Mouse (Mus musculus) midbrain, postnatal 0 days (tissue): ENCODE measurements around the gene Slc16a13. TPM values are rescaled to one million over a fixed set of nuclear protein-coding genes. Genes with fewer than 3 reads are reported as not detected.
A peak's percentile ranks its signal among the peaks of the same experiment; 100 is the strongest.

Experiments used
- ATAC-seq: fragments of 200-750 bp; cut with Nextera tagmentation; 2 replicates; pipeline ENCODE4 v1.8.0; 2017; ENCODE audit warnings: moderate number of reproducible peaks, mild to moderate bottlenecking, moderate TSS enrichment, moderate library complexity; ENCODE audit not compliant: low FRiP score
- DNase-seq: peaks from one replicate; pipeline ENCODE4 v3.0.0-alpha.2; 2015; ENCODE audit warnings: low spot score
- H3K27ac ChIP-seq: fragments of 300-500 bp; sonication (generic); 2 replicates; pipeline ENCODE4 v1.5.1; 2014; ENCODE audit warnings: low read depth, mild to moderate bottlenecking, low read length, mixed read lengths
- H3K27me3 ChIP-seq: fragments of 300-500 bp; sonication (generic); 2 replicates; pipeline ENCODE4 v1.6.1; 2014; ENCODE audit warnings: low read length, control low read depth, mixed read lengths; ENCODE audit not compliant: insufficient read depth
- H3K36me3 ChIP-seq: fragments of 300-500 bp; sonication (generic); 2 replicates; pipeline ENCODE4 v1.6.1; 2014; ENCODE audit warnings: low read length, control low read depth, mixed read lengths; ENCODE audit not compliant: insufficient read depth
- H3K4me1 ChIP-seq: fragments of 300-500 bp; sonication (generic); 2 replicates; pipeline ENCODE4 v1.6.1; 2014; ENCODE audit warnings: mild to moderate bottlenecking, control low read depth, antibody characterized with exemption, low read length, mixed read lengths; ENCODE audit not compliant: insufficient read depth
- H3K4me2 ChIP-seq: fragments of 300-500 bp; sonication (generic); 2 replicates; pipeline ENCODE4 v1.6.1; 2014; ENCODE audit warnings: low read depth, mild to moderate bottlenecking, low read length, mixed read lengths; ENCODE audit not compliant: poor library complexity, severe bottlenecking
- H3K4me3 ChIP-seq: fragments of 300-500 bp; sonication (generic); 2 replicates; pipeline ENCODE4 v1.5.1; 2014; ENCODE audit warnings: low read depth, mild to moderate bottlenecking, low read length, moderate library complexity
- H3K9ac ChIP-seq: fragments of 300-500 bp; sonication (generic); replicated peaks from 2 replicates; pipeline ENCODE4 v1.6.1; 2014; ENCODE audit warnings: mild to moderate bottlenecking, low read length, moderate library complexity, mixed read lengths; ENCODE audit not compliant: poor library complexity, severe bottlenecking
- H3K9me3 ChIP-seq: fragments of 300-500 bp; sonication (generic); 2 replicates; pipeline ENCODE4 v1.6.1; 2016; ENCODE audit warnings: low read length, control low read depth
- CTCF ChIP-seq: IDR thresholded peaks from 2 replicates; pipeline ENCODE4 v1.5.1; 2016; ENCODE audit warnings: antibody characterized with exemption, mild to moderate bottlenecking
- WGBS: fragments of 180-500 bp; shearing (Covaris S2); extraction: QIAGEN DNeasy Blood & Tissue Kit; methylation state at CpG from one replicate; pipeline ENCODE4 v1.1.7; 2014; 5-methylcytosine and 5-hydroxymethylcytosine counted together
- polyA plus RNA-seq: library from polyadenylated mRNA; unstranded; fragments of >200 nt; fragmentation: Nextera tagmentation; extraction: Ambion mirVana; gene quantifications from 2 replicates; pipeline ENCODE4 v1.2.1, GENCODE M21; 2015
- total RNA-seq: library from RNA; depleted of rRNA; stranded (reverse); fragments of >200 nt; gene quantifications from 2 replicates; pipeline ENCODE4 v1.2.3, GENCODE M21; 2014

Slc16a13 gene
- total and polyA plus RNA-seq, 2 experiments from 2014 or later, result 9.9 to 26.1 TPM

DNA sequence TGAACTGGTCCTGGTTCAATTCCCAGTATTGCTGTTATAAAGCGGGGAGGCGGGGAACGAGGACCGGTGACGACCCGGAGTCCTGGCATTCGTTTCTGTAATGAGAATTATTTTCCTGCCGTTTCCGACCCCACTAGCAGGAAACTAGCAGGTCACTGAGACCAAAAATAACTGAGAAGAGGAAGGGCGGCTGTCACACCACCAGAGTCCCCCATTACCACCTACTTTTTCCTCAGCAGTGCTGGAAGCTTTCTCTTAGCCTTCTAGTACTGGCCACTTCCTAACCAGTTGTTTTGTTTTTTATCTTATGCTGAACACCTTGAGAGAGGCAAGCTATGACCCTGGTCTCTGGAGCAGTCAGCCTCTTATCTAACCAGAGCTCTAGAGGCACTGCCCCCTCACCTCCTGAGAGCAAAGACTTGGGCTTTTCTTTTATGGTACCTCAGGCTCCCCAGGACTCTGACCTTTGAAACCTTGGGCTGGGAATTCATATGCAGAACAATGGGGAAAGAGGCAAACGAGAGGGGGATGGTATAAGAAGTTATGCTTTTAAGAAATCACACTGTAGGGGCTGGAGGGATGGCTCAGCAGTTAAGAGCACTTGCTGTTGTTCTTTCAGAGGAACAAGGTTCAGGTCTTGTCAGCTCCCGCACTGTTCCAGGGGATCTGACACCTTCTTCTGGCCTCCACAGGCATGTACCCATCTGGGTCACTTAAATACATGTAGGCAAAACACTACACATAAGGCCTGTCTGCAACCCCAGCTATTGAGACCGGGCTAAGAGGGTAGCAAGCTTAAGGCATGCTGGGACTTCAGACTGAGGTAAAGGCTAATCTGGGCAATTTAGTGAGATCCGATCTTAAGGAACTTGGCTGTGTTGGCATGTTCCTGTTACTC is 988 bp upstream of the Slc16a13 start:
- DNase-seq (no peak), ATAC-seq (no peak)
- TF ChIP-seq CTCF, result no peak
- Histone ChIP-seq H3K4me3 (peak overlapping the region; percentile 53), H3K4me1 (peaks cover 13% of the 10 kb centered on the region; the same call in 1 of the 2 replicates), H3K36me3 (0 out of 2 replicates have a peak, but pooled peaks cover 8% of the 10 kb centered on the region), H3K9me3 (no peaks in the 10 kb centered on the region), H3K9ac (peak overlapping the region; percentile 64), H3K4me2 (peak overlapping the region; percentile 90), H3K27me3 (no peaks in the 10 kb centered on the region), H3K27ac (peak overlapping the region; percentile 87)
- WGBS, result 9% methylated on average over 14 of the region's 14 CpGs

DNA sequence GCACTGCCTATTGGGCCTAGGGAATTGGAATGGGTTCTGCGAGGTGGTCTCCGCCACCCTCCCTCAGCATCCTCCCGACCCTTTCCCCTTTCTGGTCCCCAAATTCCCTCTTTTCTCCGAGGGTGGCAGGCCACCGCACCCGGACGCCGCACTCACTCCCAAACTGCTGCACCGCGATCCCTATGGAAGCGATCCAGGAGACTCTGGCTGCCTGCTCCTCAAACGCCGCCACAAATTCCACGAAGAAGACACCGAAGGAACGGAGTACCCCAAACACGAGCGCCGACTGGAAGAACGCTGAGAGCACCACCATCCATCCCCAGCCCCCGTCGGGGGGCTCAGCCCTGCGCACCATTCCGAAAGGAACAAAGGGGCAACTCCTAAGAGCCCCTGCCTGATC is 541 bp downstream of the Slc16a13 start:
- ATAC-seq, result no peak
- TF ChIP-seq CTCF, result no peak; the same call in 1 of the 2 replicates
- Histone ChIP-seq H3K27me3 (peaks cover 10% of the 10 kb centered on the region; the same call in 1 of the 2 replicates), H3K9me3 (no peaks in the 10 kb centered on the region), H3K27ac (peak overlapping the region; percentile 87), H3K4me2 (peak overlapping the region; percentile 90), H3K36me3 (0 out of 2 replicates have a peak, but pooled peaks cover 8% of the 10 kb centered on the region), H3K4me3 (peak overlapping the region; percentile 53), H3K9ac (peak overlapping the region; percentile 75), H3K4me1 (peaks cover 13% of the 10 kb centered on the region; the same call in 1 of the 2 replicates)
- 2% methylated on average over 24 of the region's 24 CpGs for WGBS
- DNase-seq, result no peak

DNA sequence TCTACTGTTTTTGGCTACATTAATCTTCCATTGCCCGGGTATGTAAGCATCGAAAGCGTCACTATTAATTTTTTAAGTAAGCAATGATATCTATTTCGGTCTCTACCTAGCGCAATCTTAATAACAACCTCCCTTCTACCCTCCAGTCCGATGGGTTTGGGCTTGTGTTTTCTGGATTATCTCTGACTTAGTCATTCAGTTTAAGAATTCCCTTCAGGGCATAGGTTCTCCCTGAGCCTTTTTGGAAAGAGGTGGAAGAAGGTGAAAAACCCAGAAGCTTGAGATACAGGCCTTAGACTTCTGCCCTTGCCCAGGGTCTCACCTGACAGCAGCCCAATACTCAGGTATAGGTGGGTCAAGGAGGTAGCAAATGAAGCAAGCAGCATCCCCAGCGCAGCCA is 991 bp downstream of the Slc16a13 start:
- peaks cover 10% of the 10 kb centered on the region; the same call in 1 of the 2 replicates for H3K27me3 ChIP-seq
- no peaks in the 10 kb centered on the region for H3K9me3 ChIP-seq
- peak overlapping the region; percentile 75 for H3K9ac ChIP-seq
- peaks cover 13% of the 10 kb centered on the region; the same call in 1 of the 2 replicates for H3K4me1 ChIP-seq
- TF ChIP-seq CTCF, result no peak
- H3K27ac ChIP-seq, result peak overlapping the region; percentile 87
- DNase-seq (no peak), ATAC-seq (no peak)
- 46% methylated on average over 7 of the region's 7 CpGs for WGBS
- peak overlapping the region; percentile 90 for H3K4me2 ChIP-seq
- H3K4me3 ChIP-seq, result peak overlapping the region; percentile 53
- 0 out of 2 replicates have a peak, but pooled peaks cover 8% of the 10 kb centered on the region for H3K36me3 ChIP-seq

DNA sequence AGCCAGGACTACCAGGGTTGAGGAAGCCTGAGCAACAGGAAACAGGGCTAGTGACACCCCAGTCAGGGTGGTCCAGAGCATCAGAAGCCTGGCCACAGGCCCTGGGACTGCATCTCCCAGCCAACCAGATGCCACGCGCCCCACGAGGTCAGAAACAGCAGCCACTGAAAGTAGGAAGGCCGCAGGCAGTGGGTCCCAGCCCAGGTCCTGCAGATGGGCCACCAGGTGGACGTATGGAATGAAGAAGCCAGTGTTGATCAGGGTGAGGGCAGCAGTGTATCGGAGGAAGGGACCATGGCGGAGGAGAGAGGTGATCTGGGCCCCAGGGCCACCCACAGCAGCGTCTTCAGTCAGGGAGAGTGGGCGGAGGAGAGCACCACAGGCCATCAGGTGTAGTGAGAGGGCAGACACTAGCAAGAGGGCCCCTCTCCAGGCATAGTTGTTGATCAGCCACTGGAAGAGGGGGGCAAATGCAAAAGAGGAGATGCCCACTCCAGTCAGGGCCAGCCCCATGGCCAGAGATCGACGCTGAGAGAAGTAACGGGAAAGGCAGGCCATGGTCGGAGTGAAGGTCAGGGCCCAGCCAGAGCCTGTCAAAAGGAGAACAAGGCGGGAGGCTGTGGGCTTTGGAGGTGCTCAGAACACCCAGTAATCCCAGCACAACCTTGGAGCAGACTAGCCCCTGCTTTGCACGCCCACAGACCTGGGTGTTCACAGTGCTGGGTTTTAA is 2.0 kb downstream of the Slc16a13 start:
- 91% methylated on average over 15 of the region's 15 CpGs for WGBS
- Histone ChIP-seq H3K27me3 (peaks cover 10% of the 10 kb centered on the region; the same call in 1 of the 2 replicates), H3K9ac (peak overlapping the region; percentile 24; the same call in 1 of the 2 replicates), H3K4me1 (peaks cover 20% of the 10 kb centered on the region), H3K36me3 (0 out of 2 replicates have a peak, but pooled peaks cover 8% of the 10 kb centered on the region), H3K9me3 (no peaks in the 10 kb centered on the region), H3K4me2 (peak overlapping the region; percentile 90), H3K27ac (no peak overlapping the region), H3K4me3 (peak overlapping the region; percentile 2; the same call in 1 of the 2 replicates)
- no peak for TF ChIP-seq CTCF
- DNase-seq (no peak), ATAC-seq (no peak)

DNA sequence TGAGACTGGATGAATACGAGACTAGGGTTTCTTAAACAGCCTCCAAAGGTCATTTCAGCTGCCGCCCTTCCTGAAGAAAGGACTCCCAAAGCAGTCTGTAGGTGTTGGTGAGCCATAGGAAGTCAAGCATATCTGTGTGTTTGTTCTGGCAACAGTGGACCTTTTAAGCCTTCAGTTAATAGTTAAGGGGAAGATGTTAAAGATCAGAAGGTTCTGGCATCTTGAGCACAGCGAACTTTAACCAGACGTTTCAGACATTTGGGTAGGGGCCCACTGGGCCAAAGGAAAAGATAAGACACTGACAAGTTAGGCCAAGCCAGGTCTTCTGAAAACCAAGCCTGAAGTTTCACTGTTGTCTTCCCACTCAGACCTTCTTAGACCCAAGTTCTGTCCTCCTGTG is 2.8 kb downstream of the Slc16a13 start:
- no peak for ATAC-seq
- no peak overlapping the region for H3K27ac ChIP-seq
- TF ChIP-seq CTCF, result no peak
- WGBS, result 94% methylated on average over 4 of the region's 4 CpGs
- H3K4me3 ChIP-seq, result no peak overlapping the region
- peaks cover 10% of the 10 kb centered on the region; the same call in 1 of the 2 replicates for H3K27me3 ChIP-seq
- no peak overlapping the region for H3K4me2 ChIP-seq
- peaks cover 21% of the 10 kb centered on the region for H3K4me1 ChIP-seq
- no peak overlapping the region for H3K9ac ChIP-seq
- 0 out of 2 replicates have a peak, but pooled peaks cover 8% of the 10 kb centered on the region for H3K36me3 ChIP-seq
- H3K9me3 ChIP-seq, result no peaks in the 10 kb centered on the region
- DNase-seq, result no peak
